Mouse (Mus musculus) thymus, adult 2 months (tissue): ENCODE results near the gene Zfp462. TPM values are rescaled to one million over a fixed set of nuclear protein-coding genes. Genes with fewer than 3 reads are reported as not detected.

Experiments used
- DNase-seq: peaks from one replicate; pipeline ENCODE4 v3.0.0; 2021
- H3K27ac ChIP-seq: fragments of 200-500 bp; 2 replicates; pipeline ENCODE4 v1.5.1; 2012; ENCODE audit warnings: low read length, control low read depth; ENCODE audit not compliant: control insufficient read depth, insufficient read depth
- H3K27me3 ChIP-seq: fragments of 200-500 bp; 2 replicates; pipeline ENCODE4 v1.6.1; 2012; ENCODE audit warnings: mild to moderate bottlenecking, low read length, moderate library complexity, mixed read lengths; ENCODE audit not compliant: control insufficient read depth, insufficient read depth
- H3K36me3 ChIP-seq: fragments of 200-500 bp; 2 replicates; pipeline ENCODE4 v1.6.1; 2012; ENCODE audit warnings: mild to moderate bottlenecking, low read length, moderate library complexity; ENCODE audit not compliant: control insufficient read depth, insufficient read depth
- H3K4me1 ChIP-seq: fragments of 200-500 bp; replicated peaks from 2 replicates; pipeline ENCODE4 v1.6.1; 2012; ENCODE audit warnings: low read length; ENCODE audit not compliant: control insufficient read depth, insufficient read depth
- H3K4me3 ChIP-seq: fragments of 200-500 bp; 2 replicates; pipeline ENCODE4 v1.5.1; 2012; ENCODE audit warnings: mild to moderate bottlenecking, low read length, control low read depth, moderate library complexity; ENCODE audit not compliant: control insufficient read depth, insufficient read depth
- CTCF ChIP-seq: fragments of 200-500 bp; IDR thresholded peaks from 2 replicates; pipeline ENCODE4 v1.5.1; 2012; ENCODE audit warnings: mild to moderate bottlenecking, control low read depth, low read length, moderate library complexity, borderline replicate concordance; ENCODE audit not compliant: control insufficient read depth, poor library complexity, insufficient read depth; ENCODE audit errors: extremely low read depth
- POLR2A ChIP-seq: fragments of 200-500 bp; IDR thresholded peaks from 2 replicates; pipeline ENCODE4 v1.6.1; 2012; ENCODE audit warnings: mild to moderate bottlenecking, low read length, control low read depth, moderate library complexity; ENCODE audit not compliant: control insufficient read depth, poor library complexity, insufficient read depth; ENCODE audit errors: extremely low read depth
- WGBS: fragments of 180-500 bp; shearing (Covaris S2); methylation state at CpG from one replicate; pipeline ENCODE4 v1.1.7; 2018; 5-methylcytosine and 5-hydroxymethylcytosine counted together
- polyA plus RNA-seq: library from polyadenylated mRNA; depleted of rRNA; stranded (reverse); fragments of >200 nt; gene quantifications from 2 replicates; pipeline ENCODE4 v1.2.3, GENCODE M21; 2012

Zfp462 gene
- polyA plus RNA-seq, 1 experiment, result 1.9 TPM

DNA sequence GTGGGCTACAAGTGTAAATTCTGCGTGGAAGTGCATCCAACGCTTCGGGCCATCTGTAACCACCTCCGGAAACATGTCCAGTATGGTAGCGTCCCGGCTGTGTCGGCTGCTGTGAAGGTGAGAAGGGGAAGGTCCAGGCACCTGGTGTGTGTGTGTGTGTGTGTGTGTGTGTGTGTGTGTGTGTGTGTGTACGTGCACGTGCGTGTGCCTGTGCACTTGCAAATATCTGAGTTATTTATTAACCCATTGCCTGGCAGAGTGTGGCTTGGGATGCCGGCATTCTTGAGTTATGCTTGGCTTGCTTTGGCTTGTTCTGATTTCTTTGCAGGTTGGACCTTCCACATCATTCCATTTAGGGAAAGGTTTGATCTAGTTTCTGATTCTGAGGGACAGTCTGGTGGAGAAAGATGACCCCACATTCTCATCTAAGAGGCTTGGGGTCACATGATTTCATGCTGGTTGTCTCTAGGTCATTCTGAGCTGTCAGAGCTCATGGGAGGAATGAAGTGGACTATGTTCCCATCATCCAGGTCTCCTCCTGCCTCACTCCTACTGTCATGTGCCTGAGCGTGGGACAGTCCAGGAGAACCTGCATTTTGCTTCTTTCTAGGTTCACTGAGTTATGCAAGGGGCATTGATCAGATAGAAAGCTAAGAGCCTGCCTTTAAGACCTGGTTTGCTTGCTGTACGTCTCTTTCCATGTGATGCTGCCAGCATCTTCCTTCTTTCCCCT, 70.0 kb downstream of the Zfp462 start:
- H3K4me3 ChIP-seq, result no peak overlapping the region
- no peaks in the 10 kb centered on the region for H3K36me3 ChIP-seq
- no peak for DNase-seq
- WGBS, result 89% methylated on average over 13 of the region's 13 CpGs
- H3K27ac ChIP-seq, result no peak overlapping the region
- H3K4me1 ChIP-seq, result no peaks in the 10 kb centered on the region
- TF ChIP-seq POLR2A, result no peak
- no peak for TF ChIP-seq CTCF
- no peaks in the 10 kb centered on the region for H3K27me3 ChIP-seq

DNA sequence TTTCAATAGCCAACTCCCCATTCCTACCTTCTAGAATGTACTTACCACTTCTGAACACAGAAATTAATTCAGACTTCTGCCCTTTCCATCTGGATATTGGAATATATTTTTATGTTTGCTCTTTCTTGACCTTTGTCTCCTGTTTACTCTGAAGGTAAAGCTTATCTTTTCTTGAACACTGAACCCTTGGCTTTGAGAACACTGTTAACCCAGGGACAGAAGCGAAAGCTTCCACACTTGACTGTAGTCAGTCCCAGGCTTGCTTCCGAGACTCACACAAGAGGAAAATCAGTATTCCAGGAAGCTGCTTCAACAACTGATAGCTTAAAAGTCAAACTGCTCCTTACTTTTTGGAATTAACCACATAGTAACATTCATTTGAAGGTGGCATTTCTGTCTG, 70.7 kb downstream of the Zfp462 start:
- Histone ChIP-seq H3K36me3 (no peaks in the 10 kb centered on the region), H3K27me3 (no peaks in the 10 kb centered on the region), H3K4me1 (no peaks in the 10 kb centered on the region), H3K4me3 (no peak overlapping the region), H3K27ac (no peak overlapping the region)
- TF ChIP-seq POLR2A (no peak), CTCF (no peak)
- WGBS, result 94% methylated on average over 2 of the region's 2 CpGs
- no peak for DNase-seq

DNA sequence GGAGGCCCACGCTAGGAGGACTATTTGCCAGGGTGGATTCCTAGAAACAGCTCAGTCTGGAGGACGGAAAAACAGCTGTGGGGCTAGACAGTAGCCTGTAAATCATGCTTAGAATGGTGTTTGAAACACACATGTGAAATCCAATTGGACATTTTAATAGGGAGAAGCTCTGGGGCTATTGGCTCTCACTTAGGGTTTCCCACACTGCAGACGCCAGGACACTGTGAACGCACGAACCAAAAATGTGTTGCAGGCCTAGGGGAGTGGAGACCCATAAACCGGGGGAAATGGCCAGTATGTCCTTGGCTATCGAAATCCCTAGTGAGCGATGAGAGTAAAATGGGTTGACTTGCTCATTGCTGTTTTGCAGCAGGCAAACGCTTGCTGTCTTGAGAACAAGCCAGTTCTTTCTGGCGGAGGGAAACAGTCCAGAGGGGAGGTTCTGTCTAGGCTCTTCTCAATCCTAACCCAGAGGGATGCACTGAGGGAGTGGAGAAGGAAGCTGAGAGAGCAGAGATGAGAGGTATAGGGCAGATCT, 81.3 kb downstream of the Zfp462 start:
- DNase-seq, result no peak
- H3K4me3 ChIP-seq, result no peak overlapping the region
- H3K4me1 ChIP-seq, result no peaks in the 10 kb centered on the region
- TF ChIP-seq CTCF (no peak), POLR2A (no peak)
- 98% methylated on average over 10 of the region's 10 CpGs for WGBS
- no peaks in the 10 kb centered on the region for H3K36me3 ChIP-seq
- H3K27me3 ChIP-seq, result no peaks in the 10 kb centered on the region
- no peak overlapping the region for H3K27ac ChIP-seq

DNA sequence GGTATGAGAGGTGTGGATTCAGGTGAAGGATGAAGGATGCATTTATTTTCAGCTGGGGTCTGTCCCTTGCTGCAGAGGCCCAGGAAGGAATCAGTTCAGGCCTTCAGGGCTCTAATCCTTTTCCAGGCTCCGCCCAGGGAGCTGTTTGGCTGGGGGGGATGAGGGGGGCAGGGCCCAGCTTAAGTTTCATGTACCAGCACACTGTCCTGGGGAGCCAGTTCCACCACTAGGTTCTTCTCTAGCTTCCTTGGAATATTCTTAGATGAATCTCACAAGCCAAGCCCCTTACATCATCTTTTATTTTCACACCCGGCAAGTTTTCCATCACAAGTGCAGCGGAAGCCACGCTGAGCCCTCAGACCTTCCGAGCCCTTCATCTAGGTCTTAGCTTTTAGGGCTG, 85.6 kb downstream of the Zfp462 start:
- 89% methylated on average over 5 of the region's 5 CpGs for WGBS
- TF ChIP-seq CTCF (no peak), POLR2A (no peak)
- H3K4me3 ChIP-seq, result no peak overlapping the region

DNA sequence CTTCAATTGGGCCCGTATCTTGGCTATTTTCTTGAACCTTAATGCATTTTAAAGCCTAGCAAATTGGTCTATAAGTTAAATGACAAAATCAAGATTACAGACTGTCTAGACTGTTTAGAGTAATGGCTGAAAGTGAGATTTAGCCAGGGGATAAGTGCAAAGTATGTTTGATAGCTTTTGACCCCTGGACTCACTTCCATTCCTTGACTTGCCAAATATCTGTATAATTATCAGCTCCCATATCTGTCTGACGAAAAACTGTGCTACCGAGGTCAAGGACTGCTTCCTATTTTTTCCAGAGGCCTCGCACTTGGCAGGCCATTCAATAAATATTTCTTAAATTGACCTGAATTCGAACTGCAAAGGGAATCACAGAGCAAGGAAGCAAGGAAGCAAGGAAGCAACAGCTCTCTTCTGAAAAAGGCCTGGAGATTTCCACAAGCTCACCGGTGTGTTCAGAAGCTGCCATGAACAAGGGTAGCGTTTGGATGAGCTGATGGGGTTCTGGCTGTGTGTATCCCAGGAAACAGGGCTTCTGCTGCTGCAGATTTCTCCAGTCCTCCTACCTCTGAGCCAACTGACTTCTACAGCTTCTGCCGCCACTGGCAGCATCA, 87.6 kb downstream of the Zfp462 start:
- Histone ChIP-seq H3K27me3 (no peaks in the 10 kb centered on the region), H3K27ac (no peak overlapping the region), H3K4me3 (no peak overlapping the region), H3K36me3 (no peaks in the 10 kb centered on the region), H3K4me1 (no peaks in the 10 kb centered on the region)
- DNase-seq, result no peak
- TF ChIP-seq CTCF (no peak), POLR2A (no peak)
- WGBS, result 88% methylated on average over 8 of the region's 8 CpGs

More for the DNA sequence above, 85.6 kb downstream of the Zfp462 start:
- no peak for DNase-seq
- H3K27ac ChIP-seq, result no peak overlapping the region
- no peaks in the 10 kb centered on the region for H3K27me3 ChIP-seq
- no peaks in the 10 kb centered on the region for H3K36me3 ChIP-seq
- H3K4me1 ChIP-seq, result no peaks in the 10 kb centered on the region

DNA sequence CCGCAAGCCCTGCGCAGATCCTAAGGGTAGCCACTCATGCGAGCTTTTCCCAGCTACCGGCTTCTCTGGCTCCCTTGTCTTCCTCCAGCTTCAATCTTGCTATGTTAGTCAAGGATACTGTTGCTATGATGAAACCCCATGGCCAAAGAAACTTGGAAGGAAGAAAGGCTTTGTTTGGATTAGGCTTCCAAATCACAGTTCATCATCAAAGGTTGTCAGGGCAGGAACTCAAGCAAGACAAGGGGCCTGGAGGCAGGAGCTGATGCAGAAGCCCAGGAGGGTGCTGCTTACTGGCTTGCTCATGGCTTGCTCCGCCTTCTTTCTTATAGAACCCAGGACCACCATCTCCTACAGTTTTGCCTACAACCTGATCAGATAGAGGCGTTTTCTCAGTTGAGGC, 88.6 kb downstream of the Zfp462 start:
- Histone ChIP-seq H3K4me3 (no peak overlapping the region), H3K4me1 (no peaks in the 10 kb centered on the region), H3K27me3 (no peaks in the 10 kb centered on the region), H3K27ac (no peak overlapping the region), H3K36me3 (no peaks in the 10 kb centered on the region)
- DNase-seq, result no peak
- TF ChIP-seq CTCF (no peak), POLR2A (no peak)
- WGBS, result 95% methylated on average over 6 of the region's 6 CpGs
